Mouse (Mus musculus): ENCODE measurements around the gene Fam20a.

Gene Fam20a

DNA sequence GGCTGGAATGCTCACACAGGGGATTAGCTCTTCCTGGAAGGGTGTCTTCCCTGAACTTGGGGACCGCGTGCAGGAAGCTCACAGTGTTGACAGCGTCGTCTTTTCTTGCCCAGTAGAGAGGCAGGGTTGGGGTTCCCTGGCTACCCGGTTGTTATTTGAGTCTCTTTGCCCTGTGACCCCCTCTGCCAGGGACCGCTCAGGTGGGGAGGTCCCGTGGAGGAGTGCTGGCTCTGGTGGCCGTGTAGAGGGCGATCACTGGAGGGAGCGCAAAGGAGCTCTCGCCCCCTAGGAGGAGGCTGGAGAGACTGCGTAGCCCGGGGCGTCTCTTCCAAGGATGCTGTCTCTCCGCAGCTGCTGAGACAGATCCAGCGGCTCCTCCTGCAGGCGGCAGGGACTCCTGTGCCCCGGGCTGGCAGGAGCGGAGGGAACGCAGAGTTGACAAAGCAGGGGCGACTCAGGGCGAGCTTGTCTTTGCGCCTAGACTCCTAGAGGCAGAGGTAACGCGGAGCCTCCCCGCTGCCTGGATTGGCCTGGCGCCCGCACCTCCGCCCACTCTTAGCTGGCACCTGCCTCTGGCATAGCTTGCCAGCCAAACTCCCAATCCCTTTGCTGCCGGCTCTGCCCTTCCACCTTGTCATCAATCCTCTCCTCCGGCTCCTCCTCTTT is at the start of gene Fam20a:
Gene Fam20a (minus strand): TSS at position 499 of the 666 bp plus-strand sequence.
- peak; percentile 97 for DNase-seq

DNA sequence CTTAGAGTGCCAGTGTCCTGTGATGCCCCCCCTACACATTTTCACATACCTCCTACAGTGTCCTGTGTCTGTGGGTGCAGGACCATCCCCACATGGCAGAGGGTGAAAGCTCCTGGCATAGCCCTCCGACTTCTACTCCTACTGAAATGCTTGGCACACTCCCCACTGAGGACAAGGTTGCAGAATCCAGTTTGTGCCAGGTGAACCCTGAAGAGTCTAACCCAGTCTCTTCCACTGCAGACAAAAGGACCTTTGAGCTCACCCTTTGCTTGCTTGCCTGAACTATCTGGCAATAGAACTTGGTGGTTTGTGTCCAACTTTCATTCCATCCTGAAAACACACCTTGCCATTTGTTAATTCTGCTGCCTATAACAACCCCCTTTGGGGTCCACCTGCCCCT is 49.3 kb upstream of the Fam20a start:
- DNase-seq, result no peak

DNA sequence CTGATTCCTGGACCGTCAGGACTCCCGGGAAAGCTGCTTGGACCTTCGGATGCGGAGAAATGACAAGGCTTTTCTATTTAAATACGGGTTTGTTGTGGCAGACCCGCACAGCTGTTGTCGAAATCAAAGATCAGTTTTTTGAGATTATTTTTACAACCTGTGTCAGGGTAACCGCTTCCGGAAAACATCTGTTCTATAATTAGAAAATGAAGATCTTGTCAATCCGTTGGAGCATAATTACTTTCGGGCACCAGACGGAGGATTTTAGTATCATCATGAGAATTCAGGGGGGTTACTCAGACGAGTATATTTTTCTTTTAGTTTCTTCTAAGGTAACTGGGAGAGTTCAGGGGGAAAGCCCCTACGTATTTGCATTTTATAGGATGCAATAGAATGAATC is 48.1 kb upstream of the Fam20a start:
- DNase-seq, result no peak

DNA sequence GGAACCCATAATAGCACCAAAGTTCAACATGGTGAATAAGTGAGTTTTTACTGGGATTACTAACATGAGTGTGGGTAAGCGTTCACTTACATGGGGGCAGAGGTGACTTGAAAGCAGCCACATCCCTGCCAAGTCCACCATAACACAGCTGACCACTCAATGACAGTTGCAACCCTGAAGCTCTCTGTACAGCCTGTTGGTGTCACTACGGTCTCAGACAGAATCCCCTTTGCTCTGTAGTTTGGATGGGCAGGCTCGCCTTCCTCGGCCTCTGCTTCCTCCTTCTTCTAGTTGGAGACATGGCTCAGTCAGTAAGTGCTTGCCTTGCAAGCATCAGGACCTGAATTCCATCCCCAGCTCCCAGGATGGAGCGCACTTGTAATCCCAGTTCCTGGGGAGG is 47.0 kb upstream of the Fam20a start:
- DNase-seq, result no peak

DNA sequence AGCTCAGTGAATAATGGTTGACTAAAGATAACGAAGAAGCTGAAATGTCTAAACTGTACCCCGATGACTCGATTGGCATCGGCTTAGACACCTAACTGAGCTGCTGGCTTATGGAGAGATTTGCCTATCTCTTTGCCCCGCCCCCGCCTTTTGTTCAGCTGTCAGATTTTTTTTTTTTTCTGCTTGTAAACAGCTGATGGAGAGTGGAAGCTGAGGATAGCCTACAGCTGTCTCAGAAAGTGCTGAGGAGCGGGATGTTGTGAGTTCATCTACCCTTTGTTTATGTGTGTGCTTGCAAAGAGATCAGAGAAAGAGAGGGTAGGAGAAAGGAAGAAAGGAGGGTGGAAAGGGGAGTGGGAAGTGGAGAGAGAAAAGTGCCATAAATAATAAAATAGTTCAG is 38.0 kb upstream of the Fam20a start:
- no peak for DNase-seq

DNA sequence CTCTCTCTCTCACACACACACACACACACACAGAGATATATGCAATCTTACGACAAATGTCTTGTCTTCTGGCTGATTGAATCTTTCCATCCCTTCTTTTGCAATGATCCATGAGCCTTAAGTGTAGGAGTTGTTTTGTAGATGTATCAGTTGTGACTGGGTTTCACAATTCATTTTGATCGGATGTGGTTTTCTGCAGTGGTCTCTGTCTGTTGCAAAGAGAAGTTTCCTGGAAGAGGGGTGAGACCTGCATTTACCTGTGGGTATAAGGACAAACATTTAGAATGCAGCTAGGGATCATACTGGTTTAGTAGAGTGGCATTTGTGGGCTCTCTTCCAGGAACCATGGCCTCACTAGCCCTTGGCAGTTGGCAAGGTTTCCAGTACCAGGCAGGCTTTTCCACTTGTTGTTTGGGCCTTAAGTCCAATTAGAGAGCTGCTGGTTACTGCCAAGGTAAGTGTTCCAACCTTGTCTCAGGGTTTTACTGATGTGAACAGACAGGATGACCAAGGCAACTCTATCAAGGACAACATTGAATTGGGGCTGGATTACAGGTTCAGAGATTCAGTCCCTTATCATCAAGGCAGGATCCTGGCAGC is 36.6 kb upstream of the Fam20a start:
- peak; percentile 92 for DNase-seq

DNA sequence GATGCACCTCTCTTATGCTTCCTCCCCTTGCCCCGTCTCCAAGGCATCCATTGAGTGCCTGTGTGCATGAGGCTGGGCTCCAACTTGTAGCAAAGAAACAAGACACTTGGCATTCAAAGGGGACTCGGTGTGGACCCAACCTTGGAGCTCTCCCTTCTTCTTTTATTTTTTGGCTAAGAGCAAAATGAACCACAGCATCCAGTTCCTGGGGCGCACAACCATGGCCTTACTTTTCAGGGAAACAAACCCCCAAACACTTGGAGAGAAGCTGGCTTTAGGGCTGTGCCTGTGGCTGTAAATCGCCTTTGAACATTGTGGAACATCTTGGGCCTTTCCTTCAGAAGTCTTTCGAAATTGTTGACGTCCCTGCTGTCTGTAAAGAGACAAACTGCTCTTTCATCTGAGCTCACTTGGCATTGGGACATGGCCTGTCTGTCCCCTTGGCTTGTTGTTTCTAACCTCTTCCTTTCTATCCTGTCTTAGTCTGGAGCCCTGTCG is 32.1 kb upstream of the Fam20a start:
- peak; percentile 62 for DNase-seq

DNA sequence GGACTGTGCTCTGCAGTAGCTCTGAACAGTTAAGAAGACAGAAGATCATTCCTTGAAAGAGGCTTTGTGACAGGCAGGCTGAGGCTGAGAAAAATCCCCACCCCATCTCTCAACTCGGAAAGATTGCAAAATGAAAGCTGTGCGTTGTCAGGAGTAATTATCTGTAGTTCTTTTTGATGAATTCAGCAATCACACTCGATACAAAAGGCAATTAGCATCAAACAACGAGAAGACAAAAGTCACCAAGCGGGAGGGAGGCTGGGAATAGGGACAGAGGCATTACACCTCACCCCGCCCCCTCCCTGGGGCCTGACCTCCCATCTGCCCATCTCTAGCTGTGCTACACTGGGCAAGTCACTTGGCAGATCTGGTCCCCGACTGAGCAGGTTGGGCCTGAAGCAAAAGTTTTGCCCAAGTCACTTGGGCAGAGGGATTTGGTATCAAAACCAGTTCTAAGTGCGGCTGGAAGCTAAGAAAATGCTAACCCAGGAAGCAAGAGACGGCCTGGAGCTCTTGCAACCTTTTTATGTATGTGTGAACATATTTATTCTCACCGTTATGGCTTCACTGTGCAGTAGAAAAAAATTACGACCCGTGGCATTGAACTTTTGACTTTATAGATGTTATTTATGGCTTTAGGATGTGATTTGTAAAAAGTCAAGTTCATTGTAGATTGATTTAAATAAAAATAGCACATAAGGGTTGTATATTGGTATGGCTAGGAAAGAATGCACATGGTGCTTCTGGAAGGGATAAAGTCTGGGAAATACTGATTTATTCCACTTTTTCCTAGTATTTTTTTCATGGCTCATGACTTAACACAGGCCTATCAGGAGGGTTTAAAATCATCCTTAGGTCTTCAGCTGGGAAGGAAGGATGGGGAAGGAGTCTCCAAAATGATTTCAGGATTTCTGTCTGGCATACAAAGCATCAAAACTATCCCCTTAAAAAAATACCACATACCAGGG is 29.8 kb upstream of the Fam20a start:
- peak; percentile 76 for DNase-seq

DNA sequence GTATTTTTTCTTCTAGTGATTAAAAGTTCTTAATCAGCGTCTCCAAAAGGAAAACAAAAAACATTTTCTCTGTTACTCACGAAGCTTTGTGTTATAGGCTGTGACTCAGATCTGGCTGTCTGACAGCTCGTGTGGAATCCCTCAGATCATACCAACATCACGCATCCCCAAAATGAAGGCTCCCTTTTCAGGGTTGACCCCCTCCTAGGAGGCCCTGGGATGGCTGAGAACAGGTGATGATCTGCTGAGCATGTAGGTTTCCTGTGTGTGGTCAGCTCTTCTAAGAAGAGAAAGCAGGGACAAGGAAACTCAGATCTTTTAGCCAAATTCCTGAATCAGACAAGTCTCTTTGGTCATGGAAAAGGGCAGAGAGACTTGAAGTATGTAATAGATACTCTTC is 23.1 kb upstream of the Fam20a start:
- DNase-seq, result peak; percentile 82

DNA sequence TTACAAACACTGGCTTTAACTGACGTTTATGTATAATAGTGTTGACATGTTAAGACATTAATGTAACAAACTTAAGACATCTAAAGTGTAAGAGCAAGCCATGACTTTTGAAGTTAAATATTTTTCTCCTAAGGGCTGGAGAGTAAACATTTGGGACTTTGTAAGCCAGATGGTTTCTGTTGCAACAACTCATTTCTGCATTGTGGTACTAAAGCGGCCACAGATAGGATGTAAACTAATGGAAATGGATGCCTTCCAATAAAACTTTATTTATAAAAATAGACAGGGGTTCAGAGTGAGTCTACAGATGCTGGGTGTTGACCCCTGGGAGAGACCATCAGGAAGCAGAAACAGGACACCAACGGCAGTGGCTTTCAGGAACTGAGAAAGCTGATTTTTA is 15.9 kb upstream of the Fam20a start:
- DNase-seq, result peak; percentile 33

DNA sequence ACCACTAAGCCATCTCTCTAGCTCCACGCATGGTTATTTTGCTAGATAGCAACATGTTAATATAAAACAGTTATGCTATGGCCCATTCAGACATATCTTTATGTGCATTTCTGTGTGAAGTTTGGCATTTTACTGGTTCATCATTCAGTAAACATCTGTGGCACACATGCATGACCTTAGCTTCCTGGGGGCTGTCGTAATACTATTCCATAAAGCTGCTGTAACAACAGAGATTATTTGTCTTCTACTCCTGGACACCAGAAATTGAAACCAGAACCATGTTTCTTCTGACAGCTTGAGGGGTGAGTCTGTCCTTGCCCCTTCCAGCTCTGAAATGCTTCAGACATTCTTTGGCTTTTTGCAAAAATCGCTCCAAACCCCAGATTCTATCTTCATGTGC is 14.3 kb upstream of the Fam20a start:
- DNase-seq, result no peak

DNA sequence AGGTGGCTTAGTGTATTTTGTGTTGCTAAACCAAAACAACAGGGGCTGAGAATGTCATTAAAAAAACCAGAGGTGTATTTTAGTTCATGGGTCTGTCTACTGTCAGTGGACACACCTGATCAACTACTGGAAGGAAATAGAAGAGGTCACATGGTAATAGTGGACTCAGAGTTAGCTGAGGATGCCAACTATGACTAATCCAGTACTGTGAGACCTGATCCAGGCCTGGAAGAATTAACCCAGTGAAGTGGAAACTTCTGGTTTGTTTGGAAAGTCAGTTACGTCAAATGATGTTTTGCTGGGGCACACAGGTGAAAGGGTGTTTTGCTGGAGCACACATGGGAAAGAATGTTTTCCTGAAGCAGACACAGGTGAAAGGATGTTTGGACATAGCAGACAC is 12.3 kb upstream of the Fam20a start:
- DNase-seq, result no peak

DNA sequence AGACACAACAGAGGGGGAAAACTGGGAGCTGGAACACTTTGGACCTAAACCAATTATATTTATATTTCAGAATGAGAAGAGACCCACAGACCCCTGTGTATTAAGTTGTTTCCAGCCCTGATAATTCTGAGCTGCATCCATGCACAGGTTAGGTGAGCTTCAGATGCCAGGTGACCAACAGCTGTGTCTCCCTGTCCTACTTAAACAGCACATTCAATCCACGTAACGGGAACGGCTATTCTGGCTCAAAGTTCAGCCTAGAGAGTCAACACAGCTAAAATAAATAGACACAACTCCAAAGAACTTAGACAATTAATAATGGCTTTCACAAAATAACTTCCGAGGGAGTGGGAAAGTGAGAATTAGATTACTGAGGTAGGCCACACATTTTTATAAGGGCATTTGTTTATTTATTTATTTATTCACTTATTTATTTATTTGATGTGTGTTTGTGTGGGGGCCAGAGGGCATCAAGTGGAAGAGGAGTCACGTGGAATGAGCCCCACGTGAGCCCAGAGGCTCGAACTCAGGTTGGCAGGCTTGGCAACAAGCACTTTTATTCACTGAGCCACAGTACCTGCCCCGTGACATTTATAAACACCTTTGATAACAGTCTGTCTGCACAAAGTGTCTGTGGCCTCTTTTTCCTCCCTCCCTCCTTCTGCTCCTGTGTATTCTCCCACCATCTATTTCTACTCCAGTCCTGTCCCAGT is 10.8 kb upstream of the Fam20a start:
- peak; percentile 81 for DNase-seq

DNA sequence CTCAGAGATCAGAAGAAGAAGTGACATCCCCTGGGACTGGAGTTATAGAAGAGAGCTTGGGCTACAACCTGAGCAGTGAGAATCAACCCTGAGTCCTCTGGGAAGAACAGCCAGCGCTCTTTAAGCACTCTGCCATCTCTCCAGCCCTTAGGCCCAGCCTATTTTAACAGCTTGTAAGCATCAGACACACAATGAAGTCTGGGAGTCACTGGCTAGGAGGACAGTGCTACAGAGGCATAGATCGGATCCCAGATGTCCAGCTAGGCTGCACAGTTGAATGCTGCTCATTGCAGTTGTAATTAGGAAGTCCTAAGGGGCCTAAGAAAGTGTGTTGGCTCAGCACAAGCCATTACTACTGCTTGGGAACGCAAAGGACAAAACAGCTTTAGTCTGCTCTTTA is 6.3 kb upstream of the Fam20a start:
- peak; percentile 81 for DNase-seq

DNA sequence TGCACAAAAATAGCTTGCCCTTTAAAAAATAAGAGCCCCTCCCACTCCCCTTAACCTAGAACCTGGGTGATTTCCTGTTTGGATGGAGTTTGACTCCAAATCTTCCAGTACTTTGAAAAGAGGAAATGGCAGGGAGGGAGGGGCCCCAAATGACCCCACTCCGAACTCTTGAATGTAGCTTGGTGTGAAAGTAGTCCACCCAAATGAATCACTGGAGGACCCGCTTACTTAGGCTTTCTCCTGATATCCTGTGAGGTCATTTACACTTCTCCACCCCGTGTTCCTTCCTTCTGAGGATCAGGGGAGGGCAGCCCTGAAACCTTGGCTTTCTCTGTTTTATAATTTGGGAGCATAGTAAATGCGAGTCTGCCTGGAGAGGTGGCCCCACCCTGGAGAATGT is 632 bp upstream of the Fam20a start:
- peak; percentile 98 for DNase-seq

DNA sequence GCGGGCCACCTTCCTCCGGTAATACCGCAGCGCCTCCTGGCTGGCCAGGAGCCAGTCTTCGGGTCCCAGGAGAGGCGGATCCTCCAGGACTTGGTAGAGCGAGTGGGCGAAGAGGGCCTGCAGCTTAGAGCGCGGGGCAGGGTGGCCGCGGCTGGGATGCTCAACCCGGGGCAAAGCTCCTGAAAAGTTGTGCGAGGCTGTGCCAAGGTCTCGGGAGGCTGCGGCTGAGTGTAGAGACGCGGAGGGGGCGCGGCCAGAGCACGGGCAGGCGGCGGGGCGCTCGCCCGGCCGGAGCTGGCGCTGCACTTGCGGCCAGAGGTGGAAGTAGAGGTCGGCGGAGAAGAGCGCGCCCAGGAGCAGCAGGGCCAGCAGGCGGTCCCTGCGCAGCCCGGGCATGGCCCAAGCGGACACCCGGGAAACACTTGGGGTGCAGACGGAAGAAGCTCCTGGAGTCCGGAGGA is 729 bp downstream of the Fam20a start:
- DNase-seq, result no peak

DNA sequence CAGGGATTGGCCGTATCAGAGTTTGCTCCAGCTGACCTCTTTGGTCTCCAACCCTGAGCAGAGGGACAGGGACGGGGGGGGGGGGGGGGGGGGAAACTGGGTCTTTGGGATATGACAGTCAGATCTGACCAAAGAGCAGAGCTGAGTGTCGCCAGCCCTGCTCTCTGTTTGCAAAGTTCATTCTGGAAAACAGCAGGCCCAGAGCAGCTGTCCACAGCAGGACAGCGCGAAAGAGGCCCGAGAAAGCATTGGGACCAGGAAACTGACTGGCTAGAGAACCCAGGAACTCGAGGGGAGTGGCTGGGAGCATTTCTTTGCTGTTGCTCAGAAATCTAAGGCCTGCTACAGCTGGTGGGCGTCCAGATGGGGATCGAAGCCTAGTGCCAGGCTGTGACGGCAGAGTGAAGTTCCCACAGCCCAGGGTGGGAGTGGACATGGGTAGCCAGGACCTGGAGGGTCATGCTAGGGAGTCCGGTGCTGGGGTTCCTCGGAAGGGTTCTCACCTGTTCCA is 1.2 kb downstream of the Fam20a start:
- DNase-seq, result peak; percentile 98

DNA sequence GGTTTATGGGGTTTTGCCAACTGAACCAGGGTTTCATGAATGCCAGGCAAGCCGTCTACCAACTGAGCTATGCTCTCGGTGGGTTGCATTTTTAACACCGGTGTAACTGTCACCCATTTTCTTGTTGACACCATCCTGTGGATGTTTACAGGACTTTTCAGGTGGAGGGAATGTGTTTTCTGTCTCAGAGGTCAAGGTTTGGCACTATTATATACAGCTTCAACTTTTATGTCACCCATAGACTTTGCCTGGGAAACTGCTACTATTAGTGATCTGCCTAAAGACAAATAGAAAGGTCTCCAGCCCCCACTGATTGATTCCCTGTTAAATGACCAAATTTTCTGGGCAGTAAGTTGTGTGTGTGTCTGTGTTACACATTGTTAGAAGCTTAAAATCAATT is 2.7 kb downstream of the Fam20a start:
- peak; percentile 75 for DNase-seq

DNA sequence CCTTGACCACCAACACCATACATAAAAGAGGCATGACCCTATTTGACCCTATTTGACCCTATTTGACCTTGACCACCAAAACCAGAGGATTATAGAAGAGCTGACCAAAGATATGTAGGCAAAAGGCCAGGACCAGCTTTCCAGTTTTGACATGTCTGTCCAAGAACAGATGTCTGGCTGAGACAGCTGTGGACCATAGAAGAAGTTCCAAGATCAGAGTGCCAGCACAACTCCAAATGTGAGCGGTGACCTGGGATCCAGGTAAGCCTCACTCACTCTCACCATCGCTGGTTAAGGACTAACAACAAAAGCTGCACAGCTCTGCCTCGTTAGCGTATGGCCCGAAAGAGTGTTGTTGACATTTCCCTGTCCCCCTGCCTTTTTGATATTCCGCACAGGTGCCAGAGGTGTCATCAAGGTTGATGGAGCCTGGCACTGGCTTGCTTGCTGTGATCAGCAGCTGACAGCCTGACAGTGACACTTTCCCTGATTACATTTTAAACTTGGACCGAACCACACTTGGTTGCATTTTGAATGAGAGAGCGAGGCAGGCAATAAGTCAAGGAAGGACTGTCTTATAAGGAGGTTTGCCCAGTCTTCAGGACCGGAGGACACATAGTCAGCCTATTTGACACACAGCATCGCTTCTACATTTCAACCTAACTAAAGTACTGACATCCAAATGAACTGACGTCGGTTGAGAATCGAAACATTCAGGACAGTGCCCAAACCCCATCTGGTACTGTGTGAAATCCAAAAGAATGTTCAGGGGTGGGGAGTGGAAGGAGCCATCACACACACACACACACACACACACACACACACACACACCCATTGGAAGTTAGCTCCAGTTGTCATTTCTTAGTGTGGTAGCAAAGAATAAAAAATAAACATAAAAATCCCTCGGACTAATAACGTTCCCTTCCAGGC is 3.8 kb downstream of the Fam20a start:
- peak; percentile 93 for DNase-seq

DNA sequence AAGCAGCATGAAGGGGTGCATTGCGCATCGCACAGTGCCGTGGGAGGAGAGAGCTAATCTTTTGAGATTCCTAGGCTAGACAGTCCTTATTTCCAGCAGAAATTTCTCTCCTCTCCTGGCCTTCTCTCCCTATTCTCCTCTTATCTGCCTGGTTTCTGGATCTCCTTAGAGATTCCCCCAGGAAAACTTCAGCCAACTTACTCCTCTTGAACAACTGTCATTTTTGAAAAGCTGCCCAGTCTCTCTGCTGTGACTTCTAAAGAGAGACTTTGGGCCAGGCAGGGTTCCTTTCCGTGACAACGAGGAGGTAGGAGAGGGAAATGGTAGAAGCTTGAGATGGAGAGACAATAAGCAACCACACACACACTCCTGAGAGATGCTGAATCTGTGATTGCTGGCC is 4.6 kb downstream of the Fam20a start:
- peak; percentile 93 for DNase-seq

DNA sequence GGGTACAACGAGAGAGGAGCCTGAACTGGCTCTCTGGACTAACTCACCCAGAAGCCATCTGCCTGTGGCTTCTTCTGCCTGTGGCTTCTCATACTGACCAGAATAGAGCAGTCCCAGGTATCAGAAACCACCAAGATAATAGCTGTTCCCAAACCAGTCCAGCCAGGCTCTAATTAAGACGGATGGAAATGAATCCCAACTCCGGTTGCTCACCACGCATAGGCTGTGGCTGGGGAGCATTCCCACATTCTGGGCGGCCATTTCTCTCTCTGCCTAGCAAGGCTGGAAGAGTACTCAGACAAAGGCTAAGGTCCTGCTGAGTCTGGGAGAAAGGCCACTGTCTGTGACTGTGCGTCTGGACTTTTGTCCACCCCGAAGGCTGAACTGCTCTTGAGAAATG is 5.1 kb downstream of the Fam20a start:
- DNase-seq, result peak; percentile 91

Measured in heart, adult 11 months (tissue).